Mouse (Mus musculus): ENCODE data around the gene Gm37240. TPM values are rescaled to one million over a fixed set of nuclear protein-coding genes. Genes with fewer than 3 reads are reported as not detected.

Gm37240 gene
- 0.63 TPM in 1 of 2 replicates, not detected in the other for polyA plus RNA-seq (2021; fragmentation: Nextera tagmentation)
- long read RNA-seq, experiment 1, partial matches to known transcripts = 0 of 40 reads
- long read RNA-seq, experiment 1, other reads (novel, unspliced or antisense) = 40 of 40 reads
- long read RNA-seq, experiment 2, partial matches to known transcripts = 0 of 36 reads
- long read RNA-seq, experiment 2, other reads (novel, unspliced or antisense) = 36 of 36 reads

GRCm38 (mm10) chr3:85887239-85887827, at the start of gene Gm37240, which contains the start of gene Glt28d2:
Gene Gm37240, minus strand, starts transcription at chr3:85887518.
Gene Glt28d2, minus strand, starts transcription at chr3:85887516.

GRCm38 (mm10) chr3:85817191-85817590, 70.1 kb downstream of the Gm37240 start, which contains the start of gene Fam160a1:
Gene Fam160a1, minus strand, starts transcription at chr3:85817291.

GRCm38 (mm10) chr3:85573864-85574830, 313.2 kb downstream of the Gm37240 start, which contains the start of gene Gatb:
Gene Gatb, plus strand, starts transcription at chr3:85574119.

GRCm38 (mm10) chr3:84814762-84815381, 1072.4 kb downstream of the Gm37240 start, which contains the start of gene Fbxw7:
Gene Fbxw7, plus strand, starts transcription at chr3:84815268.

GRCm38 (mm10) chr3:84593274-84593673, 1294.0 kb downstream of the Gm37240 start, which contains the start of gene Tigd4:
Gene Tigd4, plus strand, starts transcription at chr3:84593574.

DNA sequence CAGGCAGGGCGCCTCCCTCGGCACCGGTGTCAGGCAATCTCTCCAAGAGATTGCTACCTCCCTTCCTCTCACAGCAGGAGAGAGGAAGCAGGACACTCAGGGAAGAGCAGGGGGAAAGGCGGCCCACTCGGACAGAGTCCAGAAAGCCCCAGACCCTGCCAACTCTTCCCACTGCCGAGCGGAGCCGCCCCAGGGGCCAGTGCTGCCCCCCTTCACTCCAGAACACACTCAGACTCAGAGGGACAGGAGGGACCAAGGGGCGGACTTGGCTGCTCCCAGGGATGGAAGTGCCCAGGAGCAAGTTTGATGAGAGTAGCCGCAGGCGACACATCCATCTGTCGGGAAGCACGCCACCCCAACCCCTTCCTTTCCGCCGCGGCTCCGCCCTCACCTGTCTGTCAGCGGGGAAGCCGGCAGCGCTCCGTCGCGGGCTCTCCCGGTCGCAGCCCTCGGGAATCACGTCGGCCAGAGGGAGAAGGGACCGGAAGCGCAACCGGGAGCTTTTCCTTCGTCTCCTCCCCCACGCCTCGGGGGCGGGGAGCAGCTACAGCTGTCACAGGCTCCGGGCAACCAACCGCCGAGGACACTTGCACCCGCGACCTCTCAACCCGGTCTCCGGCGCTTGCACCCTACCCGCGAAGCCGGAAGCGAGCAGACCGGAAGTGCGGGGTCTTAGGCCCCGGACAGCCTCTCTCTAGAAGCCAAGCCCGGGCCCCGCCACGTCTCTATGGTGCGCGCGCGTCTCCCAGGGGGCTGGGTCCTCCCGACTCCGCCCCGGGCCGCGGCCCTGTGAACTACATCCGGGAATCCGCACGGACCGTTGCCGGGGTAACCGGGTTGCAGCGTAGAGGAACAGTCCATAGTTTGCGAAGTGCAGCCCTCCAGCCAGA, 1305.0 kb downstream of the Gm37240 start, which contains the start of gene Arfip1:
TSS of gene Arfip1 (minus strand) at position 603 of the 890 bp plus-strand sequence.

GRCm38 (mm10) chr3:84480006-84480897, 1407.1 kb downstream of the Gm37240 start, which contains the start of gene Fhdc1:
Gene Fhdc1, minus strand, starts transcription at chr3:84480429.

Other genes with a start within 250 kb of the Gm37240 start
- 0.77 and 0.89 TPM in 2 replicates for gene Fam160a1, start 70.2 kb downstream of the Gm37240 start, polyA plus RNA-seq (2021; fragmentation: Nextera tagmentation)
- 0.29 and 0.33 TPM in 2 replicates for gene Glt28d2, start within 50 bp of the Gm37240 start, polyA plus RNA-seq (2021; fragmentation: Nextera tagmentation)
- gene Sh3d19, start 83.6 kb upstream of the Gm37240 start, polyA plus RNA-seq (2021; fragmentation: Nextera tagmentation) = 1.2 and 10.0 TPM in 2 replicates
- gene Prss48, start 115.0 kb upstream of the Gm37240 start, polyA plus RNA-seq (2021; fragmentation: Nextera tagmentation) = not detected in 2 replicates

All from left cerebral cortex, adult 6 months (tissue).